Mouse (Mus musculus): ENCODE measurements around the gene Polr3f. TPM values are rescaled to one million over a fixed set of nuclear protein-coding genes. Genes with fewer than 3 reads are reported as not detected.

Gene Polr3f
- 10 to 100 TPM; 20.1 to 24.6 TPM for total RNA-seq (2023)

GRCm38 (mm10) chr2:144526981-144527820, at the start of gene Polr3f, which contains the start of gene Dzank1:
TSS of gene Polr3f (plus strand) at chr2:144527718.
TSS of gene Dzank1 (minus strand) at chr2:144527414.

DNA sequence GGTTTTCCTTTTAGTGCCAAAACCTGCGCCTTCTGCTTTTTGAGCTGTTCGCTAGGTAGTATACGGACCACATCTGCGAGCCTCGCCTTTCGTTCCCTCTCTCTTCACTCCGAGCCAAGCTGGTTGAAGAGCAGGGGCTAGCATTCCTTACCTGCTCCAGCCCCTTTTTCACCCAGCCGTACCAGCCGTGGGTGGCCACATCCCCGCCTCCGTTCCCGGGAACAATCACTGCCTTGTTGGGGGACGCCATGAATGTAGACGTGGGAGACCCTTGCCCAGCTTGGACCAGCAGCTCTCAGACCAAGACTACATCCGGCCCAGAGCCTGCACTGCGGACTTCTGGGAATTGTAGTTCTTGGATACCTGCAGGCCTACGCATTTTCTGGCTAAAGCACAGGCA, 23.0 kb downstream of the Polr3f start, which contains the start of gene Rbbp9:
TSS of gene Rbbp9 (minus strand) at position 341 of the 400 bp plus-strand sequence.

DNA sequence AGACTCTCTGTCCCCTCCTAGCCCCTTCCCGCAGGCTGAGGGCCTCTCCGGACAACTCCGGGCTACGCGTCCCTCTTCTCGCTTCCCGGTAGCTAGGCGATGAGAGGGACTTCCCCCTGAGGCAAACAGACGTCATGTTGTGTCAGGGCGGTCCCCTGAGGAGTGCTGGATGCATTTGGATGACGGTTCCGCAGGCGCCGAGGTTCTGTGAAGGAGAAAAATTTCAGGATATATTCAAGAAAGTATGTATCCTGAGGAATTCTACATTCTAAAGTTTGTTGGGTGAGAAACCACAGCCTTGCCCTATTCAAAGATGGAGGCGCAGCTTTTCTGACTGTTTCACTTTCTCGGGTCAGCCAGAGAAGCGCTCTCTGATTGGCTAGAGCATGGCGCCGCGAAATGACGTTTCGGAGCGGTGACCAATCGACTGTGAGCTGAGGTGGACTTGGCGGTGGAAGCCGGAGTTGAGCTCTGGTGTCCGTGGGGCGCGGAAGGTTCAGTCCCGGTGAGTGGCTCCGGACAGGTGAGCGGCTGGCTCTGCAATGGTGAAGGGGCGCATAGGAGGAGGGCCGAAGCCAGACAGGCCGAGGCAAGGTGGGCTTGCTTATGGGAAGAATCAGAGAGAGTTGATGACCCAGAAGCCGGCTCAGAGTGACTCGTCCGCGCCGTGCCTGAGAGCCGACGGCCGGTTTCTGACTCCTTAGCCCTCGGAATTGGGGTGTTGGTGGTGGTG, 28.5 kb downstream of the Polr3f start, which contains the start of gene Sec23b:
TSS of gene Sec23b (plus strand) at position 410 of the 733 bp plus-strand sequence.

Other genes starting within 250 kb of the Polr3f start
- gene Ovol2, start 195.6 kb upstream of the Polr3f start, total RNA-seq (2023) = not detected
- gene Kat14, start 158.7 kb upstream of the Polr3f start, total RNA-seq (2023) = 10 to 100 TPM; 17.4 to 23.0 TPM
- 1 to 10 TPM; 4.4 to 7.3 TPM for gene Pet117, start 158.7 kb upstream of the Polr3f start, total RNA-seq (2023)
- gene Dzank1, start 304 bp upstream of the Polr3f start, total RNA-seq (2023) = not detected
- 1 to 10 TPM; 2.5 to 2.6 TPM for gene Rbbp9, start 23.2 kb downstream of the Polr3f start, total RNA-seq (2023)
- 10 to 100 TPM; 42.7 to 49.9 TPM for gene Sec23b, start 28.5 kb downstream of the Polr3f start, total RNA-seq (2023)
- gene Smim26, start 66.3 kb downstream of the Polr3f start, total RNA-seq (2023) = 1 to 10 TPM; 5.6 to 6.1 TPM
- 10 to 100 TPM in 1 of 2 experiments, 1 to 10 TPM in 1; 7.9 to 10.4 TPM for gene Dtd1, start 72.2 kb downstream of the Polr3f start, total RNA-seq (2023)